11 mouse cellular contexts compared by ENCODE assay signal in genomic region chr3:120898258-120898657, GRCm38 (mm10).
DNase-seq lines count a peak whose midpoint lies in the region; ATAC-seq lines count a peak whose summit lies in the region.
"Had no signal": no experiment of that assay in that cellular context is flagged by ENCODE, and none has a peak within 500 bp of the region (broad histone marks: within the 10 kb centered on the region; RNA-seq: fewer than 3 reads in every experiment).

No protein-coding gene starts in this region.

- 57% methylated on average over 9 of the region's 9 CpGs for WGBS in neural tube, embryonic 14.5 days

- peak; percentile 20 for DNase-seq in gastrocnemius, adult 18-20 months (ENCODE audit: low spot score)
- no peak for DNase-seq in gastrocnemius, adult 8-10 months (ENCODE audit: low spot score in 2 of 2)
- no peak for DNase-seq in neural tube, embryonic 10.5 days (ENCODE audit: extremely low spot score, low spot score)
- DNase-seq in gastrocnemius, postnatal 14 days = peak; percentile 6
- no peak for DNase-seq in spleen, postnatal 14 days (ENCODE audit: low spot score in 2 of 2)
- DNase-seq in urinary bladder, postnatal 36 days (ENCODE audit: low spot score in 2 of 2) = no peak
- DNase-seq: heart, postnatal 10 days; kidney, adult 9 months; lung, postnatal 14 days had no signal

- H3K36me3 ChIP-seq in neural tube, embryonic 14.5 days (ENCODE audit: control insufficient read depth, insufficient read depth, low read length) = no peaks in the 10 kb centered on the region

- H3K27me3 ChIP-seq in neural tube, embryonic 14.5 days (ENCODE audit: control insufficient read depth, insufficient read depth, low read length) = no peaks in the 10 kb centered on the region

- no peaks in the 10 kb centered on the region for H3K9me3 ChIP-seq in neural tube, embryonic 14.5 days (ENCODE audit: control insufficient read depth, low read length)

- no peaks in the 10 kb centered on the region for H3K4me1 ChIP-seq in neural tube, embryonic 14.5 days (ENCODE audit: control insufficient read depth, insufficient read depth, low read length)

- H3K4me3 ChIP-seq in neural tube, embryonic 14.5 days (ENCODE audit: low read depth, low read length) = no peak overlapping the region

- intact Hi-C loops in gastrocnemius, postnatal 14 days (cut with DNase I; ENCODE audit: low total_unique reads) = no loop called here

- no peak overlapping the region for H3K4me2 ChIP-seq in neural tube, embryonic 14.5 days (ENCODE audit: low read depth, low read length)

- H3K9ac ChIP-seq in neural tube, embryonic 14.5 days (replicated peaks; ENCODE audit: low read depth, low read length) = no peak overlapping the region

- ATAC-seq in neural tube, embryonic 14.5 days (ENCODE audit: low read depth) = peak; percentile 69
- ATAC-seq: CD4-positive, CD25-positive, alpha-beta regulatory T cell, adult 4 months had no signal

- H3K27ac ChIP-seq in neural tube, embryonic 14.5 days (ENCODE audit: low read depth, low read length) = no peak overlapping the region

Comparison
In these comparisons a context has a peak if more than half of its experiments do, and no peak if none do; other contexts are left out.
1. DNase-seq: peak in gastrocnemius, adult 18-20 months (single experiment) and gastrocnemius, postnatal 14 days (single experiment); none in gastrocnemius, adult 8-10 months (0 of 2), neural tube, embryonic 10.5 days (single experiment), spleen, postnatal 14 days (0 of 2) and urinary bladder, postnatal 36 days (0 of 2).